ENCODE assay signal across 14 mouse cellular contexts in genomic region chr5:136396699-136397098, GRCm38 (mm10).
DNase-seq lines count a peak whose midpoint lies in the region; ATAC-seq and TF ChIP-seq lines count a peak whose summit lies in the region.
"Had no signal": no experiment of that assay in that cellular context is flagged by ENCODE, and none has a peak within 500 bp of the region (broad histone marks: within the 10 kb centered on the region; RNA-seq: fewer than 3 reads in every experiment).

No protein-coding gene starts in this region.

- H3K4me3 ChIP-seq in gastrocnemius, adult 2 months = no peak overlapping the region
- H3K4me3 ChIP-seq: left cerebral cortex, adult 2 months; limb, embryonic 10.5 days had no signal

- H3K27ac ChIP-seq in gastrocnemius, adult 2 months = peak overlapping the region; percentile 46
- H3K27ac ChIP-seq: left cerebral cortex, adult 2 months; limb, embryonic 10.5 days had no signal

- TF ChIP-seq CTCF in gastrocnemius, adult 2 months (IDR thresholded peaks at IDR 0.05) = no peak

- ATAC-seq in common myeloid progenitor, adult 5-6 weeks (replicated peaks; ENCODE audit: low read depth, poor library complexity, severe bottlenecking) = peak; percentile 67
- peak; percentile 57; the same call in 1 of the 2 replicates for ATAC-seq in neutrophil, adult 5-6 weeks (ENCODE audit: extremely low read depth, insufficient number of reproducible peaks, low FRiP score, poor library complexity, severe bottlenecking)

- intact Hi-C loops in gastrocnemius, adult 2 months (cut with DNase I) = loop anchor here (5.0 kb wide), 1 partner anchor 66 kb away; no protein-coding TSS in a partner anchor

- DNase-seq in gastrocnemius, adult 2 months = no peak
- no peak for DNase-seq in gastrocnemius, postnatal 25 days
- peak; percentile 6 for DNase-seq in spleen, adult 12 weeks (ENCODE audit: low spot score)
- no peak for DNase-seq in spleen, postnatal 4 days (ENCODE audit: low spot score in 2 of 2)
- no peak for DNase-seq in urinary bladder, postnatal 36 days (ENCODE audit: low spot score in 2 of 2)
- DNase-seq in cerebellum, adult 9-11 months = no peak
- DNase-seq: adrenal gland, adult 8-10 months; cerebellum, postnatal 14 days; gastrocnemius, postnatal 14 days; layer of hippocampus, adult 9-11 months had no signal
